Mouse (Mus musculus) left cerebral cortex, postnatal 25 days (tissue): ENCODE results near the gene Myof. TPM values are rescaled to one million over a fixed set of nuclear protein-coding genes. Genes with fewer than 3 reads are reported as not detected.
A peak's percentile ranks its signal among the peaks of the same experiment; 100 is the strongest.

Source experiments
- DNase-seq, 2 experiments: peaks; one replicate each; pipeline ENCODE4 v3.0.0; 2022; ENCODE audit warnings: low spot score in 2 of 2, mixed read lengths in 1 of 2
- intact Hi-C: fragments of 180-260 bp; cut with DNase I; formaldehyde crosslinking; loops from one replicate; pipeline ENCODE4 v1.15.1; 2025
- total RNA-seq, 2 experiments: library from RNA; stranded (reverse); gene quantifications; 2 replicates each; pipeline ENCODE4 v1.2.3; 2021

Gene Myof
- total RNA-seq = 1 to 10 TPM; 5.6 to 5.7 TPM

DNA sequence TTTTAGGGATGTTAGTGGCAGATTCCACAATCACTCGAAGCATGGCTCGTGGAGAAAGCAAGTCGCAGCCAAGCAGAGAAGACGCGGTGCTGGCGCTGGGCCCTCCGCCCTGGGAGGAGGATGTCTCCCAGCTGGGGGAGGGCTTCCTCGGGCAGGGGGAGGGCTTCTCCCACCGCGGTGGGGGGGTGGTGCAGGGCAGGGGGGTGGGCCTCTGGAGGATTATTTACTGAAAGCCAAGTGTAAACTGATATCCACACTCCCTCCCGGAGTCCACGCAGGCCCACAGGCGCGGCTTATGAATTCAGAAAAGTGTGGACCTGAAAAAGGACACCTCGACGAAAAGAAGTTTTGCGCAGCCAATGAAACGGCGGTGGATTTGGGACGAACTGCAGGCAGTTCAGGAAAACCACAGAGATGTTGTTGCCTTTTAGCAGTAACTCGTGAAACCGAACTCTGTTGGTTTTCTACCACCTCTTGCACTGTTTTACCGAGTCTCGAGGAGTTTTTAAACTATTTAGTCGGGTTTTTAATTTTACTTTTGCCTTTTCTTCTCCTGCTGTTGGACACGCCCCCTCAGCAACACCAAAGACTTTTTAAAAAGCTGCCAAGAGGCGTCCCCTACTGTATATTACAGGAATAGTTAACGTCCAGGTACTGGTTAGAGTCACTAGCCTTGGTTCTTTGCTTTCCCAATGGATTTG lies at the start of gene Myof:
Myof (minus strand) TSS at position 297 of the 701 bp plus-strand sequence.
- DNase-seq = peak; percentile 11 to 14
- intact Hi-C loops = loop anchor here (2.0 kb wide), 1 partner anchor 89 kb away; no protein-coding TSS in a partner anchor

DNA sequence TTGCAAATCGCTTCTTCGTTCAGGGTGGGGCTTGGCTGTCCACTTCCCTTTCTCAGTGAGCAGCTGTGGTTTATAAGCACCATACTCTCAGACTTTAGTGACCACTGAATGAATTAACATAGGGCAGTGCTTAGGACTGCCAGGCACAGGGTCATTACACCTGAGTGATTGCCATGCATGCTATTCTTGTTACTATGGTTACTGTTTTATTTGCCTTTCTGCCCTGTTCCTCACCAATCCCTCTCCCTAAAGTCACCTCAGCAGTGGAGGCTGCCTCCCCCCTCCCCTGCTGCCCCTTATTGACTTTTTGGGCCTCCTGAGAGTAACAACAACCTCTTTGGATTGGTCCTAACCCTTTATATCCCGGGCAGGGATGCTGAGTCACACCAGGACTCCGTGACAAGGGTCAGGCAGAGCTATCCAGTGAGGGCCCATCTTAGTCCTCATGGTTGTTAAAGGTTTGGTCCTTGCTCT lies 48.2 kb upstream of the Myof start:
- no peak for DNase-seq
- intact Hi-C loops = no loop called here

DNA sequence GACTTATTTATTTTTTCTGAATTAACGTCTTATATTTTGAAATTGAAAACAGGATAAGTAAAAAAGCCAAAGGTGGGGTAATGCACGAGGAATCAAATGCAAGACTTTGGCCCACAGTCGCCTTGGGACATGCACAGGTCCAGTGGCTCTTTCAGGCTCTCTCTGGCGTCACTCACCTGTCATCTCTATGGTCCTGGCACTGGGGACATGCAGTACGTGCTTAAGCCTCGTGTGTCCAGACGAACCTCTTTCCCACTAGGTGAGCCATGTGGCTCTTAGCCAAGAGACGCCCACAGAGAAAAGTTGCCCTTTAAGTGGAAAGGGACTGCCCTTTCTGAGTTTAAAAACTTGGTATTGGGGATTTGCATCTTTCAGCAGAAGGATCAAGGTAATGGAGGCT lies 46.0 kb upstream of the Myof start:
- no peak for DNase-seq
- intact Hi-C loops = no loop called here

DNA sequence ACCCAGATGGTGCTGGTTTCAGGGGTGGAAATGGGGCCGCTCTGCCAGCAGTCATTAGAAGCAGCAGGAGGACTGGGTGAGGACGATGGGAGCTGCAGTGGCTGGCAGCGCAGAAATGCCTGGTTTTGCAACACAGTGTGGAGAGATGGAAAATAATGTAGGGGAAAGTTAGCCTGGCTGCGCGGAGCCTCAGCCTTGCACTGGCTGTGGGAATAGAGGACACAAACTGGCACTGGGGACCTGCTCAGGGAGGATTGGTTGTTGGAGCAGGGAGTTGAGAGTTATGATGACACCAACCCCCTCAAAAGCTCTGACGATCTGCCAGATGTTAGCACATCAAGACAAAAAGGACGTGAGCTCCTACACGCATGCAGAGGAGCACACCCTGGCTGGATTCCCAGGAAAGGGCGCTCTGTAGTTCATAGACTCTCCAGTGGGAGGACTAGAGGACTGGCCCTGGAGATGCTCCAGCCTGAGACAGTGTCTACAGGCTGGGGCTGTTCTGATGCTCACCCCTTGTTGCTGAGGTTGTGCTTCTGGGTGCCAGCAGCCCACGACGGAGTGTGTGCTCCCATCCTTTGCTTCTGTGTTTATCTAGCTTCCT lies 43.7 kb upstream of the Myof start:
- intact Hi-C loops = no loop called here
- peak; percentile 23 to 40 for DNase-seq

- intact Hi-C loops = no loop called here
- no peak for DNase-seq
These were observed 42.5 kb upstream of the Myof start for GRCm38 (mm10) chr19:38085841-38086240.

DNA sequence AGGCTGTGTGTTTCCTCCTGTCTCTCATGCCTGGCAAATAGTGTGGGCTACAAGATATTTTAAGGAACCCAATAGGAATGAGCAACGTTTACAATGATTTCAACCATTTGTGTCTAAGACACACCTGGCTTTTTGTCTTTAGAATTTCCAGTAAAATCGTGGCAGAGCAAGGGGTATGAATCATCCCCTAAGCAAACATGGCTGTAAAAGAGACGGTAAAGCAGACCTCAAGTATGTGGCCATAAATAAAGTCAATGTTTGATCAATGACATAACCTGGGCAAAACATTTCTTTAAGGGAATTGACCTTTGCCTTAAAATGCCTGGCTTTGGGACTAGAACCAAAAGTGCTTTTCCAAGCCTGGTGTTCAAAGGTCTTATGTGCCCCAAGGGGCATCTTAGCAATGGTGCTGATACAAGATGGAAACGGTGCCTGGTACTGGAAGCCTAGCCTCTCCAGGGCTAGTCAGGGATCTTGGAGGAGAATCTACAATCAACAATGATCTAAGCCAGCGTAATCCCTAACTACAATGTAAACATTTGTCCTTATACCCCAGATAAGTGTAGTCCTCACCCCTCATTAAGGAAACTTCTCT lies 39.7 kb upstream of the Myof start:
- no peak for DNase-seq
- intact Hi-C loops = no loop called here

- intact Hi-C loops = no loop called here
- DNase-seq = no peak
These were observed 38.0 kb upstream of the Myof start for GRCm38 (mm10) chr19:38081361-38081760.

DNA sequence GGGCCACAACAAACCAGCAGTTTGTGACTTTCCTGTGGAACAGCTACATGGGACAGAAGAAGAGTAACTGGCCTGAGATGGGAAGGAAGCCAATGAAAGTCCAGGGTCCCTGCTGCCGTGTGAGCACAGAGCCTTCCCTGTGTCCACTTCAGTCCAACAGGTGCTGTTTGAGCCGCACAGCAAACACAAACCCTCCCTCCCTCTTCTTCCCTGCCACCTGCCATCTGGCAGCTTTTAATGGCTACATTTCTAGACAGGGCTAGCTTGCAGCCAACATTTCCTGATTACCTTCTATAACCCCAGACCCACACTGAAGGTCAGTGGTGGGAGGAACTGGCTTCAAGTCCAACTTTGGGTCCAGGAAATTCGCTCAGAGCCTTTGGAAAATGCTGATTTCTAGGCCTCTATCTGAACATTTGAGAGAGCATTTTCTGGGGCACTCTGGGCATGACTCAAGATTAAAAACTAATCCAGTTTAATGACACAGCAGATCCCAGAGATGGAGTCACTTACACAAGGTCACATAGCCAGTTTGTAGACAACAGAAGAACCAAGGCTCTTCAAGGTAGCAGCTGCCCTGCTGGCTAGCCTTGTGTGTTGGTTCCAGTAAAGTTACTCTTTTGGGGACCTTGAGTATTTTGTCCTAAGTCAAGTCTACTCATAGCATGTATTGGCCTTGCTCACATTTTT lies 34.6 kb upstream of the Myof start:
- intact Hi-C loops = loop anchor here (2.0 to 5.0 kb wide), 2 partner anchors 119 to 275 kb away; no protein-coding TSS in a partner anchor

DNA sequence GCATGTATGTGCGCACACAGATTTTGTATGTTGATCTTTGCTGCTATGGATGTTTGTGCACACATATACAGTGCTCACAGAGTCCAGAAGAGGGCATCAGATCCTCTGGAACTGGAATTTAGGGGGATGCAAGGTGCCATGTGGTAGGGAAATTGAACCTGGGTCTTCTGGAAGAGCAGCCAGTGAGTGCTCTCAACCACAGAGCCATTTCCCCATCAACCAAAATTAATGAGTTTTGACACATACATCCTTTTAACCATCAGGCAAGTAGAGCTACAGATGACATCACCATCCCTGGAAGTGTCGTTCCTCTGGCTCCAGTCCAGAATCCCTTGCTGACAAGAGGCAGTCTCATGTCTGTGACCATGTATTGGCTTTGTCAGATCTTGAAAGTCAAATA lies 32.9 kb upstream of the Myof start:
- DNase-seq = no peak
- intact Hi-C loops = loop anchor here (5.0 kb wide), 1 partner anchor 121 kb away; no protein-coding TSS in a partner anchor

More for the DNA sequence above, 34.6 kb upstream of the Myof start:
- no peak for DNase-seq

- no peak for DNase-seq
- intact Hi-C loops = loop anchor here (5.0 kb wide), 1 partner anchor 122 kb away; no protein-coding TSS in a partner anchor
These were observed 31.7 kb upstream of the Myof start for GRCm38 (mm10) chr19:38075051-38075450.

DNA sequence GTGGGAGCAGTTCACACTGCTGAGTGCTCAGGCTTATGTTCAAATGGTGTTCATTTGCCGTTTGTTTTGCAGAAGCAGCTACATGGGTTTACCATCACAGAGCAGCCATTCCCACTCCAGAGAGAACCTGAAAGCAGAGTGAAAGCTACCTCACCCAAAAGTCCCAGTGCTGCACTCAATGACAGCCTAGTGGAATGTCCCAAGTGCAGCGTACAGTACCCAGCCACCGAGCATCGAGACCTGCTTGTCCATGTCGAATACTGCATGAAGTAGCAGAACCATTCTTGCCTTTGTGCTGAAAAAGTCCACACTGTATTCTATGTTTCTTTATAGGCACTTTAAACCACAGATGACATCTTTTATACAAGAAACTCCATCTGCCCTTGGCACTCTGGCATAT lies 29.8 kb upstream of the Myof start:
- DNase-seq = no peak
- intact Hi-C loops = no loop called here

GRCm38 (mm10) chr19:38064051-38064450 lies 20.7 kb upstream of the Myof start:
- no peak for DNase-seq
- intact Hi-C loops = no loop called here

DNA sequence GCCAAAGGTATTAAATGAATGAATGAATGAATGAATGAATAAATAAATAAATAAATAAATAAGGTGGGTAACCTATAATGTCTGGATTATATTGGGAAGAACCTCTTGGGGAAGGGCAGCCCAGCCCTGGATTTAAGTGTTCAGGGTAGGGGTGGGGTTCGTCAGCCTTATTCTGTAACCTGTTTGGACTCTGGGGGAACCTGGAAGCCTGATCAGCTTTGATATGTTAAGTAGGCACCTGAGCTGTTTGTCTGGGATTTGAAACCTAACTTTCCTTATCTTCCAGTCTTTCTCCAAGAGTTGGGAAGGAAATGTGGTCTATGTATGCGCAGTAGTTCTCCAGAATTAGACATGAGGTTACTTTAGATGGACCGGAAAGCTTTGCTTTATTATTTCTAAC lies 19.8 kb upstream of the Myof start:
- DNase-seq = no peak
- intact Hi-C loops = no loop called here

GRCm38 (mm10) chr19:38056931-38057330 lies 13.6 kb upstream of the Myof start:
- intact Hi-C loops = no loop called here
- DNase-seq = no peak

- no peak for DNase-seq
- intact Hi-C loops = no loop called here
These were observed 12.9 kb upstream of the Myof start for GRCm38 (mm10) chr19:38056276-38056675.

DNA sequence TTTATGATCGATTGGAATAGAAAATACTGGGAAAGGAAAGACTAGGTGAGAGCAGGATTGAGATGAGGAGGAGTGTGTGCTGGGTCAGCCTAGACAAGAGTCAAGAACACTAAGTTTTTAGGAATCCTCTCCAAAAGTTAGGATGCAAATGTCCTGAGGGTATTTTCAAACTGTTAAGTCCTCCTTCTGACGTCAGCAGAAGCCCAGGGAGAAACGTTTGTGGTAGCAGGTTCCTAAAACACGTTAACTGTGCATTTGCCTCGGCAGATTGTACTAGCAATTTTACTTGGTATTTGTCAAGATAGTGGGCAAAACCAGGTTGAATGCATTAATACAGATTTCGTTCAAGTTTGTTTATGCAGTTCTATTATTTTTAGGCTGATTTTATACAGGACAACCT lies 12.4 kb upstream of the Myof start:
- no peak for DNase-seq
- intact Hi-C loops = no loop called here

DNA sequence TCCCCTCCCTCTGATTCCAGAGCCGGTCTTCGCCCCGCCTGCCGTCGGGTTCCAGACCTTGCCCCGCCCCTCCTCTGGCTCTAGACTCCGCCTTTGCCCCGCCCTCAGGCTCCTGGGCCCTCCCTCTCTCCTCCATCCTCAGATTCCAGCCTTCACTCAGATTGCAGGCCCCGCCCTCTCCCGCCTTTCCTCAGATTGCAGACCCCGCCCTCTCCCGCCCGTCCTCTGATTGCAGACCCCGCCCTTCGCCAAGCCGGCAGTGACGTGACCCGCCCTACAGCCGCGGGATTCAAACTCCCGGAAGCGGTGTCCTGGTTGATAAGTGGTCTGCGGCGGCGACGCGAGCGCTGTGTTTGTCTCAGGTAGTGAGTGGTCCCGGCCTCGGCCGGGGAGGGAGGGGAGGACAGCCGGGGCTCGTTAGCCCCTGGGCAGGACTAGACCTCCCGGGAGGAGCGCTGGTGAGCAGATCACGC lies 11.4 kb upstream of the Myof start, which contains the start of gene Cep55:
Cep55 (plus strand) TSS at position 292 of the 473 bp plus-strand sequence.
- intact Hi-C loops = loop anchor here (1.0 kb wide), 1 partner anchor 99 kb away; no protein-coding TSS in a partner anchor

GRCm38 (mm10) chr19:38054149-38054719 lies 10.9 kb upstream of the Myof start:
- intact Hi-C loops = loop anchor here (1.0 kb wide), 1 partner anchor 99 kb away; no protein-coding TSS in a partner anchor
- peak; percentile 62 to 66 for DNase-seq

More for the DNA sequence above, 11.4 kb upstream of the Myof start, which contains the start of gene Cep55:
- DNase-seq = peak; percentile 88 to 96
